Mouse (Mus musculus): Measurements from ENCODE around the gene Cngb1.

Gene Cngb1

GRCm38 (mm10) chr8:95195728-95196127 is 110.7 kb downstream of the Cngb1 start:
- no peak for DNase-seq (ENCODE audit: low spot score)

- no peak for DNase-seq (ENCODE audit: low spot score)
These were observed 114.7 kb downstream of the Cngb1 start for GRCm38 (mm10) chr8:95191497-95192175.

Measured in left cerebral cortex, adult 11 months (tissue).